Mouse (Mus musculus): ENCODE measurements around the gene 4930438A08Rik. TPM values are rescaled to one million over a fixed set of nuclear protein-coding genes. Genes with fewer than 3 reads are reported as not detected.

The 4930438A08Rik gene
- total and polyA plus RNA-seq, 3 experiments, result not detected

- DNase-seq, result no peak
- peaks cover 2% of the 10 kb centered on the region for H3K4me1 ChIP-seq (ENCODE audit: control insufficient read depth, insufficient read depth, low read length)
- H3K9ac ChIP-seq (ENCODE audit: low read depth, low read length), result no peak overlapping the region
- 76% methylated on average over 28 of the region's 28 CpGs for WGBS
- H3K4me3 ChIP-seq, result no peak overlapping the region
- intact Hi-C loops (cut with DNase I), result no loop called here
- no peak overlapping the region for H3K27ac ChIP-seq
- no peaks in the 10 kb centered on the region for H3K79me2 ChIP-seq (replicated peaks; ENCODE audit: control insufficient read depth, insufficient read depth, low read length)
- peaks cover 17% of the 10 kb centered on the region for H3K36me3 ChIP-seq (ENCODE audit: control insufficient read depth, insufficient read depth, low read length)
- TF ChIP-seq CTCF (IDR thresholded peaks at IDR 0.05) (no peak), POLR2A (IDR thresholded peaks at IDR 0.05; ENCODE audit: insufficient read depth, low read depth, low read length) (no peak), EP300 (IDR thresholded peaks at IDR 0.05; ENCODE audit: insufficient read depth, low read depth, low read length) (no peak)
- no peaks in the 10 kb centered on the region for H3K27me3 ChIP-seq (ENCODE audit: control insufficient read depth, insufficient read depth, low read length)
These were observed 42.3 kb downstream of the 4930438A08Rik start for GRCm38 (mm10) chr11:58316768-58317390.

GRCm38 (mm10) chr11:58322824-58323569 lies 48.4 kb downstream of the 4930438A08Rik start:
- H3K36me3 ChIP-seq (ENCODE audit: control insufficient read depth, insufficient read depth, low read length), result peaks cover 20% of the 10 kb centered on the region
- peak overlapping the region; percentile 97 for H3K27ac ChIP-seq
- peak; percentile 97 to 98 for DNase-seq
- H3K4me1 ChIP-seq (ENCODE audit: control insufficient read depth, insufficient read depth, low read length), result peaks cover 7% of the 10 kb centered on the region
- H3K79me2 ChIP-seq (replicated peaks; ENCODE audit: control insufficient read depth, insufficient read depth, low read length), result no peaks in the 10 kb centered on the region
- no peaks in the 10 kb centered on the region for H3K27me3 ChIP-seq (ENCODE audit: control insufficient read depth, insufficient read depth, low read length)
- H3K9ac ChIP-seq (ENCODE audit: low read depth, low read length), result peak overlapping the region; percentile 86
- WGBS, result under 1% methylated on average over 63 of the region's 63 CpGs
- TF ChIP-seq POLR2A (IDR thresholded peaks at IDR 0.05; ENCODE audit: insufficient read depth, low read depth, low read length) (peak; percentile 97), CTCF (IDR thresholded peaks at IDR 0.05) (no peak), EP300 (IDR thresholded peaks at IDR 0.05; ENCODE audit: insufficient read depth, low read depth, low read length) (peak; percentile 86; the same call in 1 of the 2 replicates)
- peak overlapping the region; percentile 77 for H3K4me3 ChIP-seq
- intact Hi-C loops (cut with DNase I), result loop anchor here (2.0 to 10.0 kb wide), 2 partner anchors 16 to 518 kb away; partner anchors contain the start of genes Sap30l and Zfp692

- peaks cover 20% of the 10 kb centered on the region for H3K36me3 ChIP-seq (ENCODE audit: control insufficient read depth, insufficient read depth, low read length)
- peak overlapping the region; percentile 77 for H3K4me3 ChIP-seq
- intact Hi-C loops (cut with DNase I), result loop anchor here (2.0 to 10.0 kb wide), 2 partner anchors 17 to 519 kb away; partner anchors contain the start of genes Sap30l and Zfp692
- TF ChIP-seq EP300 (IDR thresholded peaks at IDR 0.05; ENCODE audit: insufficient read depth, low read depth, low read length) (no peak), CTCF (IDR thresholded peaks at IDR 0.05) (no peak), POLR2A (IDR thresholded peaks at IDR 0.05; ENCODE audit: insufficient read depth, low read depth, low read length) (no peak)
- peak overlapping the region; percentile 86 for H3K9ac ChIP-seq (ENCODE audit: low read depth, low read length)
- H3K27ac ChIP-seq, result peak overlapping the region; percentile 97
- peaks cover 7% of the 10 kb centered on the region for H3K4me1 ChIP-seq (ENCODE audit: control insufficient read depth, insufficient read depth, low read length)
- WGBS, result 11% methylated on average over 24 of the region's 24 CpGs
- DNase-seq, result no peak
- H3K79me2 ChIP-seq (replicated peaks; ENCODE audit: control insufficient read depth, insufficient read depth, low read length), result no peaks in the 10 kb centered on the region
- no peaks in the 10 kb centered on the region for H3K27me3 ChIP-seq (ENCODE audit: control insufficient read depth, insufficient read depth, low read length)
These were observed 49.2 kb downstream of the 4930438A08Rik start for GRCm38 (mm10) chr11:58323570-58324340.

- H3K4me3 ChIP-seq, result no peak overlapping the region
- H3K4me1 ChIP-seq (ENCODE audit: control insufficient read depth, insufficient read depth, low read length), result peaks cover 10% of the 10 kb centered on the region
- H3K27ac ChIP-seq, result no peak overlapping the region
- 82% methylated on average over 3 of the region's 3 CpGs for WGBS
- H3K9ac ChIP-seq (ENCODE audit: low read depth, low read length), result no peak overlapping the region
- H3K36me3 ChIP-seq (ENCODE audit: control insufficient read depth, insufficient read depth, low read length), result peaks cover 21% of the 10 kb centered on the region
- intact Hi-C loops (cut with DNase I), result loop anchor here (10.0 kb wide), 1 partner anchor 520 kb away; the partner anchor contains the start of gene Sap30l
- DNase-seq, result peak in 1 of 2 experiments; percentile 2
- H3K79me2 ChIP-seq (replicated peaks; ENCODE audit: control insufficient read depth, insufficient read depth, low read length), result peaks cover 2% of the 10 kb centered on the region; the same call in 1 of the 2 replicates
- TF ChIP-seq POLR2A (IDR thresholded peaks at IDR 0.05; ENCODE audit: insufficient read depth, low read depth, low read length) (no peak), EP300 (IDR thresholded peaks at IDR 0.05; ENCODE audit: insufficient read depth, low read depth, low read length) (no peak), CTCF (IDR thresholded peaks at IDR 0.05) (no peak)
- no peaks in the 10 kb centered on the region for H3K27me3 ChIP-seq (ENCODE audit: control insufficient read depth, insufficient read depth, low read length)
These were observed 50.1 kb downstream of the 4930438A08Rik start for GRCm38 (mm10) chr11:58324614-58325229.

GRCm38 (mm10) chr11:58326781-58327180 lies 52.2 kb downstream of the 4930438A08Rik start:
- H3K27me3 ChIP-seq (ENCODE audit: control insufficient read depth, insufficient read depth, low read length), result no peaks in the 10 kb centered on the region
- no peak for DNase-seq
- no peak overlapping the region for H3K4me3 ChIP-seq
- no peak overlapping the region for H3K9ac ChIP-seq (ENCODE audit: low read depth, low read length)
- H3K36me3 ChIP-seq (ENCODE audit: control insufficient read depth, insufficient read depth, low read length), result peaks cover 8% of the 10 kb centered on the region
- H3K4me1 ChIP-seq (ENCODE audit: control insufficient read depth, insufficient read depth, low read length), result peaks cover 11% of the 10 kb centered on the region
- no peak for TF ChIP-seq EP300 (IDR thresholded peaks at IDR 0.05; ENCODE audit: insufficient read depth, low read depth, low read length)
- TF ChIP-seq CTCF (IDR thresholded peaks at IDR 0.05), result peak; percentile 43
- 94% methylated on average over 3 of the region's 3 CpGs for WGBS
- peaks cover 3% of the 10 kb centered on the region; the same call in 1 of the 2 replicates for H3K79me2 ChIP-seq (replicated peaks; ENCODE audit: control insufficient read depth, insufficient read depth, low read length)
- intact Hi-C loops (cut with DNase I), result loop anchor here (10.0 kb wide), 1 partner anchor 522 kb away; the partner anchor contains the start of gene Sap30l
- no peak overlapping the region for H3K27ac ChIP-seq
